Mouse (Mus musculus): Measurements from ENCODE around the gene Nxpe4. TPM values are rescaled to one million over a fixed set of nuclear protein-coding genes. Genes with fewer than 3 reads are reported as not detected.

Nxpe4 gene
- total and polyA plus RNA-seq, 2 experiments from 2014 or later: 5.9 to 9.5 TPM

DNA sequence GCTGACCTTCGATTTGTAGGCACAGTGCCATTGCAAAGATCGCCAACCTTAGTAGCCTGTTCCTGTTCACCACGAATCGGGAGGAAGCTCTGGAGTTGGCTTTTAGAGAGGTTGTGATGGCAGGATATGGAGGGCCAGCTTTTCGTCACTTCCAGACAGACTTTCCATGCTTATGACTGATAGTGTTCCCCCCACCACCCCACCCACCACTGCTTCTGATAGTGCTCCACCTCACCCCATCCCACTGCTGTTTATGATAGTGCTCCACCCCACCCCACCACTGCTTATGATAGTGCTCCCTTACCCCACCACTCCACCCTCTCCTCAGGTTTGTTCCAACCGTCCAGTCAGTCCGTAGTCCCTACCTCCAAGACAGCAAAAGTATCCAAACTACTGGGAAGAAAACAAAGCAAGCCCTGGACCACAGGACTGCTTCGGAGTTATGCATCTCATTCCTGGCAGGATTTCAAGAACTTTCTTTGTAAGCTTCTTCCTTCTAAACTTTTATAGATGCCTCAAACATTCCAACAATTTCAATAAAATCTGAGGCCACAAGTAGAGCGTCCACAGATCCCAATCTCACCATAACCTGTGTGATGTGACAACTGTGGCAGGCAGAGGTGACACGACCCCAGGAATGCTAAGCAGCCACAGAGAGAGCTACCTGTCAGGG lies 179.0 kb downstream of the Nxpe4 start:
- H3K4me1 ChIP-seq (ENCODE audit: control insufficient read depth, insufficient read depth): peaks cover 7% of the 10 kb centered on the region; the same call in 1 of the 2 replicates
- TF ChIP-seq EP300 (IDR thresholded peaks at IDR 0.05; ENCODE audit: low read depth): no peak
- H3K9me3 ChIP-seq (replicated peaks; ENCODE audit: control insufficient read depth, low read length): no peaks in the 10 kb centered on the region
- H3K4me2 ChIP-seq (ENCODE audit: low read depth, low read length): no peak overlapping the region
- H3K9ac ChIP-seq (replicated peaks; ENCODE audit: low read depth, low read length): no peak overlapping the region
- H3K27ac ChIP-seq (ENCODE audit: low read depth): peak overlapping the region; percentile 13; the same call in 1 of the 2 replicates
- WGBS: 44% methylated on average over 10 of the region's 10 CpGs
- H3K4me3 ChIP-seq (ENCODE audit: low read depth, low read length): no peak overlapping the region
- no peak for DNase-seq (ENCODE audit: low spot score)
- H3K36me3 ChIP-seq (replicated peaks; ENCODE audit: control insufficient read depth, insufficient read depth, low read length): no peaks in the 10 kb centered on the region
- no peak for ATAC-seq (ENCODE audit: insufficient read depth, low read depth)
- H3K27me3 ChIP-seq (ENCODE audit: control insufficient read depth, insufficient read depth, low read length): no peaks in the 10 kb centered on the region

DNA sequence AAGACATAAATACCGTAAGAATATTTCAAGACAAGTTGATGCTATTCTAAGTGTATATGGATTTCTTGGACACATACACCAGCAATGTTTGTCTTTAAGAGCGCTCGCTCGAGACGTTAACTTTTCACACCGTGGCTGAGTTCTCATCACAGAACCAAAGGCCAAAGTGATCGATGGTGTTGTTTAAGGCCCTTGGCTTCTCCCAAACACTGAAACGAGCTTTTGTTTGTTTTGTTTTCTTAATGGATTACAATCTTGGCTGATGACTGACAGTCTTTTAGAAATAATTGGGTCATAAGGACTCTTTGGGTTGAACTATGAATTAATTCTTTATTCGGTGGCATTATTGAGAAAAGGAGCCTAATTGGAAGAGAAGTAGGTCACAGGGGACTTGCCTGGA lies 183.6 kb downstream of the Nxpe4 start:
- no peaks in the 10 kb centered on the region for H3K36me3 ChIP-seq (replicated peaks; ENCODE audit: control insufficient read depth, insufficient read depth, low read length)
- no peak for ATAC-seq (ENCODE audit: insufficient read depth, low read depth)
- WGBS: 81% methylated on average over 9 of the region's 9 CpGs

DNA sequence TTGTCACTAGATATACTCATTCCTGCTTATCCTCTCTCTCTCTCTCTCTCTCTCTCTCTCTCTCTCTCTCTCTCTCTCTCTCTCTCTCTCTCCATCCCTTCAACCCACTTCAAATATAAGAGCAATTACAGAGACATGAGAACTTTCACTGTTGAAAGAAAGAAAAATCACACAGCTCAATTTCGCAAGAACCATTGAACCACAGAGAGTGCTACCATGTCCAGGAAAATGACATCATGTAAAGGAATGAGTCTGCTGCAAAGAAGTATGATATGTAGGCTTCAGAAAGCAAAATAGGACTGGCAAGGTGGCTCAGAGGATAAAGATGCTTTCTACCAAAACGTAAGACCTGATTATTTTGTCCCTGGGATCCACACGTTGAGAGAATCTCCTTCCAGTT lies 184.0 kb downstream of the Nxpe4 start:
- Histone ChIP-seq H3K27ac (ENCODE audit: low read depth) (no peak overlapping the region), H3K4me3 (ENCODE audit: low read depth, low read length) (no peak overlapping the region), H3K4me1 (ENCODE audit: control insufficient read depth, insufficient read depth) (peaks cover 6% of the 10 kb centered on the region; the same call in 1 of the 2 replicates), H3K27me3 (ENCODE audit: control insufficient read depth, insufficient read depth, low read length) (no peaks in the 10 kb centered on the region), H3K4me2 (ENCODE audit: low read depth, low read length) (no peak overlapping the region), H3K9me3 (replicated peaks; ENCODE audit: control insufficient read depth, low read length) (no peaks in the 10 kb centered on the region), H3K36me3 (replicated peaks; ENCODE audit: control insufficient read depth, insufficient read depth, low read length) (no peaks in the 10 kb centered on the region), H3K9ac (replicated peaks; ENCODE audit: low read depth, low read length) (no peak overlapping the region)
- WGBS: 73% methylated on average over 3 of the region's 3 CpGs
- ATAC-seq (ENCODE audit: insufficient read depth, low read depth) (no peak), DNase-seq (ENCODE audit: low spot score) (no peak)
- TF ChIP-seq CTCF (IDR thresholded peaks at IDR 0.05; ENCODE audit: low read depth): no peak
- TF ChIP-seq EP300 (IDR thresholded peaks at IDR 0.05; ENCODE audit: low read depth): no peak

More for the DNA sequence above, 183.6 kb downstream of the Nxpe4 start:
- Histone ChIP-seq H3K27me3 (ENCODE audit: control insufficient read depth, insufficient read depth, low read length) (no peaks in the 10 kb centered on the region), H3K9me3 (replicated peaks; ENCODE audit: control insufficient read depth, low read length) (no peaks in the 10 kb centered on the region), H3K27ac (ENCODE audit: low read depth) (no peak overlapping the region), H3K4me1 (ENCODE audit: control insufficient read depth, insufficient read depth) (peaks cover 7% of the 10 kb centered on the region; the same call in 1 of the 2 replicates), H3K4me3 (ENCODE audit: low read depth, low read length) (no peak overlapping the region), H3K9ac (replicated peaks; ENCODE audit: low read depth, low read length) (no peak overlapping the region), H3K4me2 (ENCODE audit: low read depth, low read length) (no peak overlapping the region)
- TF ChIP-seq EP300 (IDR thresholded peaks at IDR 0.05; ENCODE audit: low read depth): no peak
- no peak for TF ChIP-seq CTCF (IDR thresholded peaks at IDR 0.05; ENCODE audit: low read depth)
- DNase-seq (ENCODE audit: low spot score): no peak

GRCm38 (mm10) chr9:48353148-48353698 lies 191.4 kb downstream of the Nxpe4 start, which contains the start of gene Nxpe2:
Gene Nxpe2, minus strand, starts transcription at chr9:48353454.
- peak; percentile 55 for DNase-seq (ENCODE audit: low spot score)
- no peaks in the 10 kb centered on the region for H3K9me3 ChIP-seq (replicated peaks; ENCODE audit: control insufficient read depth, low read length)
- no peak for TF ChIP-seq CTCF (IDR thresholded peaks at IDR 0.05; ENCODE audit: low read depth)
- TF ChIP-seq EP300 (IDR thresholded peaks at IDR 0.05; ENCODE audit: low read depth): peak; percentile 77; the same call in 1 of the 2 replicates
- H3K36me3 ChIP-seq (replicated peaks; ENCODE audit: control insufficient read depth, insufficient read depth, low read length): no peaks in the 10 kb centered on the region
- H3K4me3 ChIP-seq (ENCODE audit: low read depth, low read length): no peak within 1 kb of the TSS
- no peak within 1 kb of the TSS for H3K9ac ChIP-seq (replicated peaks; ENCODE audit: low read depth, low read length)
- peak; percentile 75 for ATAC-seq (ENCODE audit: insufficient read depth, low read depth)
- H3K4me1 ChIP-seq (ENCODE audit: control insufficient read depth, insufficient read depth): no peaks in the 10 kb centered on the region
- 45% methylated on average over 2 of the region's 2 CpGs for WGBS
- H3K27ac ChIP-seq (ENCODE audit: low read depth): peak within 1 kb of the TSS; percentile 87
- H3K27me3 ChIP-seq (ENCODE audit: control insufficient read depth, insufficient read depth, low read length): no peaks in the 10 kb centered on the region
- H3K4me2 ChIP-seq (ENCODE audit: low read depth, low read length): no peak within 1 kb of the TSS

GRCm38 (mm10) chr9:48354122-48354521 lies 192.3 kb downstream of the Nxpe4 start:
- WGBS: 71% methylated on average over 4 of the region's 4 CpGs
- Histone ChIP-seq H3K9ac (replicated peaks; ENCODE audit: low read depth, low read length) (no peak overlapping the region), H3K9me3 (replicated peaks; ENCODE audit: control insufficient read depth, low read length) (no peaks in the 10 kb centered on the region), H3K36me3 (replicated peaks; ENCODE audit: control insufficient read depth, insufficient read depth, low read length) (no peaks in the 10 kb centered on the region), H3K27me3 (ENCODE audit: control insufficient read depth, insufficient read depth, low read length) (no peaks in the 10 kb centered on the region), H3K4me3 (ENCODE audit: low read depth, low read length) (no peak overlapping the region), H3K27ac (ENCODE audit: low read depth) (peak overlapping the region; percentile 77), H3K4me2 (ENCODE audit: low read depth, low read length) (no peak overlapping the region), H3K4me1 (ENCODE audit: control insufficient read depth, insufficient read depth) (no peaks in the 10 kb centered on the region)
- ATAC-seq (ENCODE audit: insufficient read depth, low read depth): 0 out of 2 replicates have a peak, but pooled peaks have one; percentile 24
- no peak for TF ChIP-seq EP300 (IDR thresholded peaks at IDR 0.05; ENCODE audit: low read depth)
- TF ChIP-seq CTCF (IDR thresholded peaks at IDR 0.05; ENCODE audit: low read depth): no peak
- DNase-seq (ENCODE audit: low spot score): no peak
